Mouse (Mus musculus) thymus, adult 2 months (tissue): Measurements from ENCODE around the gene Kif7. TPM values are rescaled to one million over a fixed set of nuclear protein-coding genes. Genes with fewer than 3 reads are reported as not detected.

Experiments used
- DNase-seq: peaks from one replicate; pipeline ENCODE4 v3.0.0; 2021
- H3K27ac ChIP-seq: fragments of 200-500 bp; 2 replicates; pipeline ENCODE4 v1.5.1; 2012; ENCODE audit warnings: low read length, control low read depth; ENCODE audit not compliant: control insufficient read depth, insufficient read depth
- H3K27me3 ChIP-seq: fragments of 200-500 bp; 2 replicates; pipeline ENCODE4 v1.6.1; 2012; ENCODE audit warnings: mild to moderate bottlenecking, low read length, moderate library complexity, mixed read lengths; ENCODE audit not compliant: control insufficient read depth, insufficient read depth
- H3K36me3 ChIP-seq: fragments of 200-500 bp; 2 replicates; pipeline ENCODE4 v1.6.1; 2012; ENCODE audit warnings: mild to moderate bottlenecking, low read length, moderate library complexity; ENCODE audit not compliant: control insufficient read depth, insufficient read depth
- H3K4me1 ChIP-seq: fragments of 200-500 bp; replicated peaks from 2 replicates; pipeline ENCODE4 v1.6.1; 2012; ENCODE audit warnings: low read length; ENCODE audit not compliant: control insufficient read depth, insufficient read depth
- H3K4me3 ChIP-seq: fragments of 200-500 bp; 2 replicates; pipeline ENCODE4 v1.5.1; 2012; ENCODE audit warnings: mild to moderate bottlenecking, low read length, control low read depth, moderate library complexity; ENCODE audit not compliant: control insufficient read depth, insufficient read depth
- CTCF ChIP-seq: fragments of 200-500 bp; IDR thresholded peaks from 2 replicates; pipeline ENCODE4 v1.5.1; 2012; ENCODE audit warnings: mild to moderate bottlenecking, control low read depth, low read length, moderate library complexity, borderline replicate concordance; ENCODE audit not compliant: control insufficient read depth, poor library complexity, insufficient read depth; ENCODE audit errors: extremely low read depth
- POLR2A ChIP-seq: fragments of 200-500 bp; IDR thresholded peaks from 2 replicates; pipeline ENCODE4 v1.6.1; 2012; ENCODE audit warnings: mild to moderate bottlenecking, low read length, control low read depth, moderate library complexity; ENCODE audit not compliant: control insufficient read depth, poor library complexity, insufficient read depth; ENCODE audit errors: extremely low read depth
- WGBS: fragments of 180-500 bp; shearing (Covaris S2); methylation state at CpG from one replicate; pipeline ENCODE4 v1.1.7; 2018; 5-methylcytosine and 5-hydroxymethylcytosine counted together
- polyA plus RNA-seq: library from polyadenylated mRNA; depleted of rRNA; stranded (reverse); fragments of >200 nt; gene quantifications from 2 replicates; pipeline ENCODE4 v1.2.3, GENCODE M21; 2012

Gene Kif7
- polyA plus RNA-seq, 1 experiment, result 5.7 TPM

DNA sequence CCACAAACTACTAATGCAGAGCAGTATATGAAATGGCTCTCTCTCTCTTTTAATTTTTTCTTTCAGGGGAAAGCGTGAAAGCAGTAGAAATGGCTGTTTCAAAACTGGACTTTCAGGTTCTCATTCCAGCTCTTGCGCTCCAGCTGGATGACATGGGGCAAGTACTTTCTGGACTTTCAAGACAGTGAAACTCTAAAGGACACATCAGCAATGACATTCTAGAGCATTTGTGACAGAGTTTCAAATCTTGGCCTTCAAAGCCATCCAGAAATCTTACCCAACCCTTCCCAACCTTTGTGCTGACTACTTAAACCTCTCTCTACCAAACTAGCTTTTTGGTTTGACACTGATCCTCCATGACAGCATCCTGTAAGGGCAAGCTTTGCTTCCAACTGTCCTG, 23.4 kb upstream of the Kif7 start:
- no peak overlapping the region for H3K27ac ChIP-seq
- H3K36me3 ChIP-seq, result no peaks in the 10 kb centered on the region
- H3K4me3 ChIP-seq, result no peak overlapping the region
- no peaks in the 10 kb centered on the region for H3K27me3 ChIP-seq
- DNase-seq, result no peak
- H3K4me1 ChIP-seq, result peaks cover 3% of the 10 kb centered on the region
- WGBS, result 96% methylated on average over 2 of the region's 2 CpGs
- TF ChIP-seq CTCF (no peak), POLR2A (no peak)

DNA sequence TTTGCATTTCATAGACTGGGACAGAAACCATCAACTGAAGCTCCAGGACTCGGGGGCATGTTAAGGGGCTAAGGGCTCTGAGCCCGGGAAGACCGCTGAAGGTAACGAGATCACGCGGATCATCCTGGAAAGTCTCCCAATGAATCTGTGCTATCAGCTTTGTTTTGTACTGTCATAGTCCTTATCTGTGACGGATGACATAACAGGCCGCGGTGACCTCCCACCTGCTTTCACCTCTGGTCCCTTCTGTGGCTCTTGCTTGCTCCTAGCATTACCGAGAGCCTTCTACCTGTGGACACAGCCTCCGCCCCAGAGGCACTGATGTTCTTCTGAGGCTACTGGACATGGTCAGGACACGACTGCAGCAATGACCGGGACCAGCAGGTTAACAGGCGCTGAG, 21.0 kb upstream of the Kif7 start:
- H3K36me3 ChIP-seq, result no peaks in the 10 kb centered on the region
- 96% methylated on average over 14 of the region's 14 CpGs for WGBS
- H3K27ac ChIP-seq, result no peak overlapping the region
- no peaks in the 10 kb centered on the region; the same call in 1 of the 2 replicates for H3K27me3 ChIP-seq
- no peaks in the 10 kb centered on the region for H3K4me1 ChIP-seq
- no peak for TF ChIP-seq POLR2A
- no peak for TF ChIP-seq CTCF
- DNase-seq, result no peak
- no peak overlapping the region for H3K4me3 ChIP-seq

DNA sequence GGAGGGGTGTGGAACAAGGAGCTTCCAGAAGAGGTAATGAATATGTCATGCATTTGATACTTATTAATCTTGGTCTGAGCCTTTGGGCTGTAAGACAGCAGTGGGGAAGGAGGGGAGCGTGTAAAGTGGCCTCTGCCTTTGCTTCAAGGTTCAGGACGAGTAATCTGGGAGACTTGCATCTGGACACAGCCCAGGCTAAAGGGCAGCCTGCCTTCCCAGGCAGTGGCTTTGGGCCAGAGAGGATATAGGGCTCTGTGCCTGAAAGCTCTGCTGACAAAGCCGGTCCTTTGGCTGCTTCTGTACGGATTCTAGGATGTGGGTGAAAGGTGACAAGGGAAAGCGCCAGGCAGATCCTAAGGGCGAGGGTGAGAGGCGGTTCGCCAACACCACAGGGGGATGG, 19.0 kb upstream of the Kif7 start:
- no peaks in the 10 kb centered on the region for H3K4me1 ChIP-seq
- no peak for TF ChIP-seq CTCF
- TF ChIP-seq POLR2A, result no peak
- H3K36me3 ChIP-seq, result no peaks in the 10 kb centered on the region
- no peak for DNase-seq
- H3K4me3 ChIP-seq, result no peak overlapping the region
- WGBS, result 93% methylated on average over 8 of the region's 8 CpGs
- H3K27ac ChIP-seq, result no peak overlapping the region
- no peaks in the 10 kb centered on the region; the same call in 1 of the 2 replicates for H3K27me3 ChIP-seq

DNA sequence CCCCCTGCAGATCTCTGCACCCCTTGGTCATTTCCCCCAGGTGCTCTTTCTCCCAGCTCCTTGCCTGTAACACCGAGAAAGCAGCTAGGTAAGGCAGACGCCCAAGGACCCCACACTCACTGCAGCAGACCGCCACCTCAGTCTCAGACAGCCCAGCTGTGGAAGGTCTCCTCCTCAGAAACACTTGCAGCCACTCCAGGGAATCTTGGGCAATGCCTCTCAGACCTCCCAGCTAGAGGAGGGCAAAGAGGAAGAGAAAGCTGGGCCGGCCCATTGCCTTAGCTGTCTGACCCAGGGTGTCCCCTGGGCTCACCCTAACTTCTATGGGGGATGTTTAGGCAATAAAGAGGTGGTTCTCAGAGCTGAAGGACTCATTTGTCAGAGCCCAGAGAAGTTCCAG, 17.1 kb upstream of the Kif7 start, which contains the start of gene Plin1:
Plin1 (minus strand) TSS at position 282 of the 400 bp plus-strand sequence.
- H3K4me1 ChIP-seq, result no peaks in the 10 kb centered on the region
- 79% methylated on average over 4 of the region's 4 CpGs for WGBS
- TF ChIP-seq POLR2A (no peak), CTCF (no peak)
- H3K27ac ChIP-seq, result no peak within 1 kb of the TSS
- H3K4me3 ChIP-seq, result no peak within 1 kb of the TSS
- no peak for DNase-seq
- no peaks in the 10 kb centered on the region for H3K36me3 ChIP-seq
- no peaks in the 10 kb centered on the region; the same call in 1 of the 2 replicates for H3K27me3 ChIP-seq

DNA sequence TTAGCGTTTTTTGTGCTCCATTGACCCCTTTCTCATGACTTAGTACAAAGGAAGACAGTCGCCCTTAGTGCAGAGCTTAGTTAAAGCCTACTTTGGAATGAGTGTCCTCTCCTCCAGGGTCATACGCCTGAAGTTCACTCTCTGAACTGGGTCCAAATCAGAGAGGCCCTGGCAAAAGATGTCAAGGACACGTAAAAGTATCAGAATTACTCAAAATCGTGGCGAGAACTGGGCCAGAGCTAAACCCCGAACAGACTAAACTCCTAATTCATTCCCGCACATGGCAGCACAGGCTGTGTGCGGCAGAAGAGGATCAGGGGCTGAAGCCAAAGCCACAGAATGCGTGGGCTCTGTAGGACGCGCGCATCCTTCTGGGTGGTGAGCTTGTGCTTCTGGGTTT, 15.9 kb upstream of the Kif7 start:
- Histone ChIP-seq H3K4me1 (no peaks in the 10 kb centered on the region), H3K27ac (no peak overlapping the region), H3K4me3 (no peak overlapping the region), H3K36me3 (no peaks in the 10 kb centered on the region), H3K27me3 (no peaks in the 10 kb centered on the region; the same call in 1 of the 2 replicates)
- no peak for TF ChIP-seq POLR2A
- no peak for TF ChIP-seq CTCF
- WGBS, result 90% methylated on average over 13 of the region's 13 CpGs
- DNase-seq, result no peak

DNA sequence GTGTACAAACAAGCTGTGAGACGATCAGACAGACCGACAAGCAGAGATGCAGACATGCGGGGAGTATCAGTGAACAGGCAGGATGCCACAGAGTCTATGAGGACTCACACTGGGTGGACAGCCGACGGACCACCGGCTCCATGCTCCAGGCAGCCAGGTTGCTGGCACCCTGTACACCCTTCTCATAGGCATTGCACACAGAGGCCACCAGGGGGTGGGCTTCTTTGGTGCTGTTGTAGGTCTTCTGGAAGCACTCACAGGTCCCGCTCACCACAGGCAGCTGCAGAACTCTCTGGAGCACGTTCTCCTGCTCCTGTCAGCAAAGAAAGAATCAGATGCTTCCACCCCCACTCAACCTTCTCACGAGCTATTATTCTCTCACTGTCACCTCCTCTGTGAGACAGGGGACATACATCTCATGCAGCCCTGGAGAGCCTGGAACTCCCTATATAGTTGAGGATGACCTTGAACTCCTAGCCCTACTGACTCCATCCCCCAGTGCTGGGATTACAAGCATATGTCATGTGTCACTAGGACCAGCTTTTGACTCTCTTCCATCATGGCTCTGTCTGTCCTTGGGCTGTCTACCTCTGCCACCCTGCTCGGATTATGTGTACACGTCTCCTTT, 14.3 kb upstream of the Kif7 start:
- Histone ChIP-seq H3K36me3 (no peaks in the 10 kb centered on the region), H3K4me3 (no peak overlapping the region), H3K27me3 (no peaks in the 10 kb centered on the region; the same call in 1 of the 2 replicates), H3K27ac (no peak overlapping the region), H3K4me1 (no peaks in the 10 kb centered on the region)
- TF ChIP-seq POLR2A, result no peak
- TF ChIP-seq CTCF, result 0 out of 2 replicates have a peak, but pooled peaks have one; percentile 46
- 67% methylated on average over 11 of the region's 11 CpGs for WGBS
- peak; percentile 21 for DNase-seq

DNA sequence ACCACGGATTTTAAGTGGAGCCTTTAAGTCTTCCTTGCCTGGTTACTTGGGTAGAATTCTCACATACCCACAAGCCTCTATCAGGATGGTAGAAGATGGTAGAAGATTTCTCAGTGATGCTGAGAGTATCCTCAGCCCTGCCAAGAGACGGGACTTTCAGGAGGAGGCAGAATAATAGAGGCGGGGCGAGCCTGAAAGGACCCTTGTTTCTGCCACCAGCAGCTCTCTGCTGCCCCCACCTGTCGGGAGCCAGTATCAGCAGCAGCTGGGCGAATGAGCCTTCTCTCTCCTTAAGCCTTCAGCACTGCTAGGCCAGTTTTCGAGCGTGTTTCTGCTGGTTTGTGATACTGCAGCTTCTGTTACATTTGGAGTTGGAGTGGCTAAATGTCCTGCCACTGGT, 13.6 kb upstream of the Kif7 start:
- WGBS, result 5% methylated on average over 8 of the region's 8 CpGs
- H3K4me1 ChIP-seq, result no peaks in the 10 kb centered on the region
- H3K4me3 ChIP-seq, result no peak overlapping the region
- no peaks in the 10 kb centered on the region; the same call in 1 of the 2 replicates for H3K27me3 ChIP-seq
- TF ChIP-seq CTCF, result peak; percentile 87
- no peak for TF ChIP-seq POLR2A
- H3K27ac ChIP-seq, result no peak overlapping the region
- peak; percentile 78 for DNase-seq
- no peaks in the 10 kb centered on the region for H3K36me3 ChIP-seq

DNA sequence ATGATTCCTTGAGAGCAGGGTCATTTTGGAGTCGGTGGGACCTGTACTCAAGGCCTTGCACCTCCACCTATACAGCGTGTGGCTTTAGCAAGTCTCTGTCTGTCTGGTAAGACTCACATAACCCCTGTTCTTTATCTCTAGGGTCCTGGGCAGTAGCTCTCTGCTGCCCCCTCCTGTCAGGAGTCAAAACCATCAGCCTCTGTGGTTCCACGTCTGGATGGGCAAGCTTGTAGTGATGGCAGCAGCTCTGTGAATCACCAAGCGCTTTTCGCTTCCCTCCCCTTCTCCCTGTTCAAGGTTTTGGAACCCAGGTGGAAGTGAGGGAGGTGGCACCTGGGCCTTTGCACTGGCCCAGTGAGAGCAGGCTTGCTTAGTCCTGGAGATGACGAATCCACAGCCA, 12.7 kb upstream of the Kif7 start:
- H3K4me1 ChIP-seq, result no peaks in the 10 kb centered on the region
- TF ChIP-seq POLR2A (no peak), CTCF (peak; percentile 72; the same call in 1 of the 2 replicates)
- 35% methylated on average over 6 of the region's 6 CpGs for WGBS

More for the DNA sequence above, 12.7 kb upstream of the Kif7 start:
- no peaks in the 10 kb centered on the region for H3K36me3 ChIP-seq
- H3K27me3 ChIP-seq, result no peaks in the 10 kb centered on the region; the same call in 1 of the 2 replicates
- H3K27ac ChIP-seq, result no peak overlapping the region
- H3K4me3 ChIP-seq, result no peak overlapping the region
- DNase-seq, result peak; percentile 77
